Mouse (Mus musculus): ENCODE measurements around the gene Ctxn1.

- TF ChIP-seq SIN3A (IDR thresholded peaks at IDR 0.05; ENCODE audit: low read length) (no peak), POLR2AphosphoS2 (IDR thresholded peaks at IDR 0.05; ENCODE audit: low read length) (no peak), BHLHE40 (IDR thresholded peaks at IDR 0.05; ENCODE audit: borderline replicate concordance, low read depth, low read length) (no peak), MEF2A (IDR thresholded peaks at IDR 0.05; ENCODE audit: extremely low read depth, insufficient replicate concordance, low read depth, low read length, poor library complexity, severe bottlenecking) (no peak), EP300 (IDR thresholded peaks at IDR 0.05; ENCODE audit: low read depth in 1 of 2, low read length in 2 of 2) (no peak), MAFK (IDR thresholded peaks at IDR 0.05; ENCODE audit: borderline replicate concordance, low read depth, low read length) (no peak), CTCF (IDR thresholded peaks at IDR 0.05 in 2 of 3, conservative IDR thresholded peaks at IDR 0.05 in 1 of 3; ENCODE audit: control insufficient read depth in 1 of 3, insufficient read depth in 1 of 3, low read depth in 2 of 3, low read length in 3 of 3, poor library complexity in 1 of 3, severe bottlenecking in 1 of 3) (no peak), POLR2A (IDR thresholded peaks at IDR 0.05; ENCODE audit: control insufficient read depth in 1 of 2, insufficient read depth in 1 of 2, low read depth in 1 of 2, low read length in 2 of 2, poor library complexity in 1 of 2) (no peak)
Observed at GRCm38 (mm10) chr8:4216296-4216695, 42.8 kb downstream of the Ctxn1 start.

Measured in MEL (cell line).